Mouse (Mus musculus): Measurements from ENCODE around the gene Utrn.

Gene Utrn

DNA sequence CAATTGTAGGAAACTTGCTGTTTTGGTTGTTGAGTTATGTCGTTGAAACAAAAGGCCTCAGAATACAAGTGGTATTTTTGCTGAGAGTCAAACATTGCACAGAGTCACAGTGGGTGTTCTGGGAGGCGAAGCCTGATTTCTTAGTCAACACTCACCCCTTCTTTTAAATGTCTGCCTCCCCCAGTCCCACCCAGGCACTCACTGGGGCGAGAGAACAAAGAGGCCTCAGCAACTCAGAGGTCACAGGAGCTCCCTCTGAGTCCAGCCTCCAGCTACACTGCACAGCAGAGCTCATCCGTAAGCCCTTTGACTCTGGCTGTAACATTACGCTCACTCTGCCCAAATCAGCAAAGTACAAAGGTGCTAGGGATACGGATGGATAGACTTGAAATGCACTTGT, 77.1 kb downstream of the Utrn start:
- DNase-seq: no peak

- no peak for DNase-seq
Observed at GRCm38 (mm10) chr10:12790881-12791280, 78.3 kb downstream of the Utrn start.

- DNase-seq: no peak
Observed at GRCm38 (mm10) chr10:12788529-12788928, 80.6 kb downstream of the Utrn start.

DNA sequence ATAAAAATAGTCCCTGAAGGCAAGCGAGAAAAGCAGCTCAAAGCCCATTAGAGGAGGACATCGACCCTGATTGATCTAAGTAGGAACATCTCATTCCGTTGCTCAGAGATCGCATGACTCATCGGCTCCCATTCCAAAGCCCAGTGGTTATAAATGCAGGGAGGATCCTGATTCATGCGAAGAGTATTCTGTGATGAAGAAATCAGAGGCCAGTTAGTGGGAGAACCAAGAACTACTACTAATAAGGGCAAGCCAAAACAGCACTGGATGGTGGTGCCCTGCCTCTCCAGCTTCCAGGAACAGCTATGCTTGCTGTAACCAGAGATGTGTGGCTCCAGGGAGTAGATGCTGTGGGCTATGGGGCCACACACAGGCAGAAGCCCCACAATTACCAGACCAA, 81.2 kb downstream of the Utrn start:
- no peak for DNase-seq

DNA sequence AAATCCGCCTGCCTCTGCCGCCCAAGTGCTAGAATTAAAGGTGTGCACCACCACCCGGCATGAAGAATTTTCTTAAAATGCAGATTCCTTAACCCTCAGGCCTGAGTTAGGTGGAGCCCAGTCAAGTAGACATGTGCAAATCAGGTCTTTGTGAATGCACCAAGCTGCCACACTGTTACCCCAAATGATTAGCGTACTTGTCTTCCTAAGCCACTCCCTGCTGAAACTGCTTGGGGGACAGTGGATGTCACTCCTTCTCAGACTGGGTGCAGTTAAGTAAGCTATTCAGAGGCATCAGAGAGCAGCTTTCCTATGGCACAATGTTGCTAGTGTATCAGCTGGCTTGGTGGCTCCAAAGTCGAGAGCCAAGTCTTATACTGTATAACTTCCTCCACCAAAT, 83.9 kb downstream of the Utrn start:
- DNase-seq: no peak

GRCm38 (mm10) chr10:12781381-12781907, 87.7 kb downstream of the Utrn start:
- DNase-seq: peak; percentile 55

- no peak for DNase-seq
Observed at GRCm38 (mm10) chr10:12773178-12773577, 96.0 kb downstream of the Utrn start.

DNA sequence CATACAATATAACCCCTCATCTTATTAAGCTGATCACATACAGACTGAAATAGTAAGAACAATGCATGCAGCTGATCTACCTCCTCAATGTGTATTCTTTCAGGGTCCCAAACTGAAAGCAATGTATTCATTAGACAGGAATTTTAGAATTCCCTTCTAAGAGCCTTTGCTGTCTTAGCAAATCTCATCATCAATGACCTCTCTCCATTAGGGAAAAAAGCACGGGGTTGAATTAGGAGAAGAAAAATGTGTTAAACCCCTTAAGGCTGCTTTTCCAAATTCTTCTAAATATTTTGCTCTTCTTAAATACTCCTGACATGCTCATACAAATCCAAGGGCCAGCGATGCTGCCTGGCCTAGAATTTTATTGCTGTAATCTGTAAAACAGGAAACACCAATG, 97.7 kb downstream of the Utrn start:
- DNase-seq: no peak

DNA sequence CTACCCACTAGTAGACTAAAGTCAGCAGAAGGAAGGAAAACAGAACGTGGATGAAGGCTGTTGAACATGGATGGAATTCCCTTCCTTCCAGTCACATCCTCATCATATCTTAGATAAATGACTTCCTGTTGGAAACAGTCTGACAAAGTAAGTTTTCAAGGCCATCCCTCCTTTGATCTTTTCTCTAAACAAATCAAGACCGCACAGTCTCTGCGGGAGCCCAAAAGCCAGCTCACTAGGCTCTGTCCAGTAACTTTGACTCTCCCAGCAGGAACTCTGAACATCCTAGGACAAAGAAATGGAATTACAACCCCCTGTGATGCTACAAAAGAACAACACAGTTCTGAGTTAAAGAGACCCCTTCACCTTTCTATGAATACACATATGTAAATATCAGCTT, 106.5 kb downstream of the Utrn start:
- DNase-seq: no peak

DNA sequence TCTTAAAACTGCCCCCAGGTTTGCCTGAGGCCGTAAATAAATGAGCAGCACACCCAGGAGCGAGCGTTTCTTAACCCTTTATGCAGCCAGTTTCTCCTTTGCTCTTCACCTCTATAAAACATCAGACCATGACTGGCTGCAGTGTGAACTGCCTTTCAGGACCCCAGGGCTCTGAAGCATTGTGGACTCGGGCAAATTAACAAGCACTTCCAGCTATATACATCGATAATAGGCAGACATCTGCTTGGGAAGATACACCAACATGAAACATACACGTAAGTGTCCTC, 110.5 kb downstream of the Utrn start:
- DNase-seq: no peak

- DNase-seq: peak; percentile 73
Observed at GRCm38 (mm10) chr10:12757943-12758701, 111.0 kb downstream of the Utrn start.

DNA sequence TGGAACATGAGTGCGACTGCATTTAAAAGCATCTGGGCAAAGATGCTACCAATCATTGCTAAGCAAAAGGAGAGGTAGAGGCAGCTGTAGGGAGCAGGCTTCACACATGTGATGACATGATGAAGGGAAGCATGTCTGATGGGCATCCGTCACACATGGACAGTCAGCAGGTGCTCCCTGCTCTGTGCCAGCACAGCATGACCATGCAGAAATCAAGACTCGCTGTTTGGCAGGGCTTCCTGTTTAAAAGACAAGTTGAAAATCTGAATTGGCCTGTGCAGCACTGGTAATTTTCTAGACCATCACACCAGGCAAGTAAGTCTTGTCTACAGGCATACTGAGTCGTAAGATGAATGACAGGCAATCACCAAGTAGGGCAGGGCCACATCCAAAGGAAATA, 112.5 kb downstream of the Utrn start:
- DNase-seq: no peak

DNA sequence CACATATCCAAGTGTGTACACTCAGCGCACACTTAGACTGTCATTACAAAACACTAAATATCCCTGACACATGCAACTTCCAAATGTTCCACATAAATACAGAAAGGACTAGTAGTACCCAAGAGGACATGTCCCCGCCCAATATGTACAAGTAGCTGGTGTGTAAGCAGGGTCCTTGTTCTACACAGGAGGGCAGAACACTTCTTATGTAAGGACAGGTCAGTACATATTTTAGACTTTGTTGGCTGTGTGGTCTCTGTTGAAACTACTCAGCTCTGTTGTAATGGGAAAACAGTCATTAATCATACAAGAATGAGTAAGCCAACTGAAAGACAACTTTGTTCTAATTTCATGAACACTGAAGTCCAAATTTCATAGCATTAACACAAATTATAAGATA, 114.3 kb downstream of the Utrn start:
- no peak for DNase-seq

DNA sequence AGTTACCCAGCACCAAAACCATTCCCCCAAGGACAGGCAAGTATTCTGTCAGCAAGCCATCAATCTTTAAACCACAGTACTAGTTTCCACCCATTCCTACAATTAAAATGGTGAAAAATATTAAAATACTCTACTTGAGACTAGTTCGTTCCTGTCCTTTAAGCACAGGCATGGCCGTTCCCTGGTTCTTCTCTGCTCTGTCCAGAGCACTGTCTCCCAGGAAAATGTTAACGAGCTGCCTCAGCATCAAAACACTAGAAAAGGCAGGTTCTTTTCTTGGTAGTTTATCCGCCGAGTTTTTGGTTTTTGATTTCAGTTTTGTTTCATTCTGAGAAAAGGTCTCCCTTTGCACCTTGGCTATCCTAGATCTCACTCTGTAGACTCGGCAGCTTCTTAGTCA, 115.0 kb downstream of the Utrn start:
- DNase-seq: no peak

DNA sequence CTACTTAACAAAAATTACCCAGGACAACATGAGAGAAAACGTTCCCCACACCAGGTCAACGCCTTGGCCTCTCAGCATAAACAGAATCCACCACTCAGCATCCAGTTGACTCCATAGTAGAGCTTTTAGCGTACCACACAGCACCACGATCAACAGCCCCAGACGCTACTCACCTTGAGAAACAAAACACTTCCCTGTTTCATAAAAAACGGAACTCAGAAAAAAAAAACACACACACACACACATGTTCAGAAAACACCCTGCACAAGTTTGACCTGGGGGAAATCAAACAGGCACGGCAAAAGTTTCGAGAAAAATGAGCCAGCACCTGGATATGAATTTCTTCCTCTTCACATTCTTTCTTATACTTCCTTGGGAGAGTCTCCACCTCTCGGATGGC, 125.4 kb downstream of the Utrn start:
- DNase-seq: no peak

- DNase-seq: no peak
Observed at GRCm38 (mm10) chr10:12739302-12739987, 129.7 kb downstream of the Utrn start.

GRCm38 (mm10) chr10:12737926-12738325, 131.2 kb downstream of the Utrn start:
- peak; percentile 32 for DNase-seq

DNA sequence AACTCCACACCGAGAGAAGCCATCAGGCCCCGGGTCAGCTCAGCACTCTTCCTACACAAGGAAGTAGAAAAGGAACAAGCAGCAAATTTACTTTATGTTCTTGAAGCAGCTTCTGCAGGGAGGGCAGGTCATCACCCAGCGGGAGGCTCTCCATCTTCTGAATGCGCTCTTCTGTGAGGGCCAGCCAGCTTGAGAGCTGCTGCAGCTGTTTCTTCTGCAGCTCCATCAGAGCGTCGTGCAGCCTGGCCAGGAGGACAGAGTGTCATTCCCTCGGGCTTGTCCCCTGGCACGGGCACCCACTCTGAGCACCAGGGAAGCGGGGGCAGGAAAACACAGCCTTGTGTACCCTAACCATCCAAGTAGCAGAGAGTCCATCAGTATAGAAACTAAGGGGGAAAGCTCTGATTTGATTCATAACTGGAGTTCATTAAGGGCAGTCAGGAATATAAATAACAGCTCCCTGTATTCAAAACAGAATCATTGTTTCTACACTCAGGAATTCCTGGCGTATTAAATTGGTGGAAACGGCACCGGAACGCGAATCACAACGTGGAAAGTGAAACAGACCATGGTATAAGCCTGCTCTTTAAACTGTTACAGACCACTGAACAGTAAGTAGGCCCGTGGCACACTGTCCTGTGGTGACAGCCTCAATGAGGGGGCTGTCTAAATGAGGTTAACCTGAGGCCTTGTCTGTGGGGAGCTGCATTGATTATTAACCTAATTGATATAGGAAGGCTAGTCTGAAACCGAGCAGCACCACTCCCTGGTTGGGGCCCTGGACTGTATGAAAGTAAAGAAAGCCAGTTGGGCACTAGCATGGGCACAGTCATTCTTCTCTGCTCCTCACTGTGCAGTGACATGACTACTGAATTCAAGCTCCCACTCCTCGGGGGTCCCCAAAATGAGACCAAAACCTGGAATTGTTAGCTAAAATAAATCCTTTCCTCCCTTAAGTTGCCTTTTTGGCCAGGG, 132.0 kb downstream of the Utrn start:
- DNase-seq: peak; percentile 57

DNA sequence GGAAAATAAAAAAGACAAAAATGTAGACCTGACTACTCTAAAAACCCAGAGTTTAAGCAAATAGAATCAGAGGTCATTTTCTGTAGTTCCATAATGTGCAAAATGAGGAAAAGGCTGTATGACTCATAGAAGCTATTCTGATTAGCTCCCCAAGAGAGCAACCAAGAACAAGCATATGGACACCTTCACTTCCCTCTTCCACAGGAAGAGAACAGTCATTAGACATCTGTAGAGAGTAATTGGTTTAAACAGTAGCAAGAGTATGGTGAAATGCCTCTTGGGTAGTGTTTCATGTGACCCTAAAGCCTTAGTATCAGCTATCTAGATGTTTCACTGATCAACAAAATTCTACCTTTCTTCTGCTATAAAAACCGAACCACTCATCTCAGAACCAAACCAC, 133.5 kb downstream of the Utrn start:
- DNase-seq: no peak

- DNase-seq: no peak
Observed at GRCm38 (mm10) chr10:12731459-12731858, 137.7 kb downstream of the Utrn start.

GRCm38 (mm10) chr10:12729635-12730034, 139.5 kb downstream of the Utrn start:
- no peak for DNase-seq

DNA sequence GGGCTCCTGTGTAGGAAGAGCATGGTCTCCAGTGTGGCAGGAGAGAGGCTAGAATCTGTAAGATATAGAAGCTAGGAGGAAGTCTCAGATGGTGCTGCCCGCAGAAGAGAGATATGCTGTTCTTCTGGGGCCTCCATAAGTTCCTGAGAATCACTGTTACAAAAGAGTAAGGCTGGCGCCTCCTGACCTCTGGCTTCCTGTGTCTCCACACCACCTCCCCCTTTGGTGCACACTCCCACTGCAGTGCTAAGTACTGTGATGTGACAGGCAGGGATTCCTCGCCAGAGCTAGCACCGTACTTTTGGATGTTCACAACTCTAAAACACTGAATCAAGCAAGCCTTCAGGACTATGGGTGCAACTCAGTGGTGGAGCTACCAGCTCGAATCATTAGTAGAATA, 140.1 kb downstream of the Utrn start:
- DNase-seq: no peak

GRCm38 (mm10) chr10:12727881-12728280, 141.3 kb downstream of the Utrn start:
- DNase-seq: no peak

Measured in kidney, postnatal 14 days (tissue).